Mouse (Mus musculus) brain, adult 2 months (tissue): Measurements from ENCODE around the gene Zbtb44.

ENCODE experiments used
- DNase-seq: peaks from one replicate; pipeline ENCODE4 v3.0.0; 2011; ENCODE audit warnings: low read depth, low spot score

Zbtb44 gene

DNA sequence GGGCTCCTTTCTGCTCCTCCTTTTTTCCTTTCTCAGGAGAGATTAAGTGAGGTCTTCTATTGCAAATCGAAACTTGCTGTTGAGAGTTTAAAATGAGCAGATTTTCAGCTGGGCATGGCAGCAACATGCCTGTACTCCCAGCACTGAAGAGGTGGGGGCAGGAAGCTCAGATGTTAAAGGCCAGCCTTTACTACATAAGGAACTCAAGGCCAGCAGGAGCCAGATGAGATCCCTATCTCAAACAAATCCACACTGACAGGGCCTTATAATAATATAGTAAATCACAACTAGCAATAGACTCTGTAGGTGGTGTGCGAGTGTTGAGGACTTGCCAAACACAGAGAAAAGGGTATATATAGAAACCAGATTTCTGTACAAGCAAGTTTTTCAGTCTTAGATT is 28.3 kb downstream of the Zbtb44 start:
- DNase-seq, result peak; percentile 32

- DNase-seq, result no peak
These were observed 40.3 kb downstream of the Zbtb44 start for GRCm38 (mm10) chr9:31070706-31071105.

GRCm38 (mm10) chr9:31072256-31072655 is 41.8 kb downstream of the Zbtb44 start:
- no peak for DNase-seq

DNA sequence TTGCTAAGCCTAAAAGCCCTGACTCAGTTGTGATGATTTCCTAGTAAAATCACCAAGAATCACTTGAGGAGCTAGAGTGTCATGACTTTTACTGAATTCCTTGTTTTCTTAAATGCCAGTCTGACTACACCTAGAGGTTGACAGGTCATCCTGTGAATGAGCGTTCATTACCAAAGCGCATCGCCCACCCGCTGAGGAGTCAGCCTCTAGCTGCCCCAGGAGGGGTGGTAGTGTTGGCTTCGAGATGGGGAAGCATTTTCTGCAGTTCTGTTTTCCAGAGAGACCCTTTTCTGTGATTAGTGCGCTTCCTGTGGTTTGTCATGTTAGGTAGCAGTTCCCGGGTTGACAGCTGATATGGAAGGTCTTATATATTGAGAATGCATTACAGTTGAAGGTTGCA is 43.4 kb downstream of the Zbtb44 start:
- DNase-seq, result no peak

DNA sequence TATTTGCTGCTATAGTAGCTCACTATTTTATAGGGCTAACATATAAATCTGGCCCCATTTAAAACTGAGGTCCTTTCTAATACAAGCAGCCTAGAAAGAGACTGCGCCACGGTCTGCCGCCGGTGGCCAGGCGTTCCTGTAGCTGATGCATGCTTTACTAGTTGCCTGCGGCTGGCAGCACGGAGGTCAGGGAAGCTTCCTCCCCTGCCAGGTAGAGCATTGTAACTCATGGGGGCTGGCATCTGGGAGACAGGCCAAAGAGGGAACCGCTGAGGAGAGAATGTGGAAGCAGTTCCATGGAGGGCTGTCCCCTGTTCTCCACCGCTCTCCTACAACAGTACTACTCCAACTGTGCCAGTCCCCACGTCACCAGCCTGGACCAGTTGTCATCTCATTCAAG is 44.4 kb downstream of the Zbtb44 start:
- DNase-seq, result no peak

- DNase-seq, result no peak
These were observed 50.3 kb downstream of the Zbtb44 start for GRCm38 (mm10) chr9:31080726-31081125.

DNA sequence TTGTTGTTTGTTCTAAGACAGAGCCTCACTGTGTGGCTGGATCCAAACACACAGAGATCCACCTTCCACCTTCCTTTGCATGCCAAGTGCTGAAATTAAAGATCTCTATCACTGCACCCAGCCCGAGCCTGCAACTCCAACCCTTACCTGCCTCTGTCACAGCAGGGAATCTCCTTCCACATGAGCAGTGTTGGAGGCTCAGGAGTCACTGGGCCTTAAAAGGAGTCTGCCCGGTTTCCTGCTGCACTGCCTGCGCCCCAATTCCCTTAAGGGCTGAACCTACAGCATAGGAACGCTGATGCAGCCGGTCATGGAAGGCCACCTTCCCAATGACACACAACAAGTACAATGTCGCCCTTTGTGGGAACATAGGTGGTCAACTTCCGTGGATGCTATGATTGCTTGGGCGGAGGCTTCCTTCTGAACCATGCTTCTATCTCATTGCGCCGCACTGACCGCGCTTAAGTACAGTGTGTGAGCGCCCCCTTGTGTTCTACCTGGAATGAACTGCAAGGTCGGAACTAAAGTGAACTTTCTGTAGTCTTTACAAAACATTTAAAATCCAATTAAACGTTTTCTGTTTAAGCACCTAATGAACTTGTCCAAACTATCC is 51.7 kb downstream of the Zbtb44 start:
- DNase-seq, result peak; percentile 92

DNA sequence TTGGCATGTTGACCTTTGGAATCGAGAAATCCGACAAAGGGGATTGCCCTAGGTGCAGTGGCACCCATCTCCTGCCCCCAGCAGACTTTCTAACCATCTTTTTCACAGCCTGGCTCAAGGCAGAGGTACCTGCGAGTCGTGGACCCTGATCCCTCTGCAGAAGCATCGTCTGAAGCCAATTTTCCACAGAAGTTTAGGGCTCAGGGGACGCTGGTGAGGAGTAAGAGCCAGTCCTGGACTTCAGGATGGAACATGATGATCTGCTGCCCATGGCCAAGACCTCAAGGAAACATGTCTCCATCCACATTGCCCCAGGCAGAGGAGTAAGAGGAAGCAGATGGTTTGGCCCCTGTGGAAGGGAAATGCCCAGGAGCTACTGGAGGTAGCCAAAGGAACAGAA is 52.3 kb downstream of the Zbtb44 start:
- no peak for DNase-seq

DNA sequence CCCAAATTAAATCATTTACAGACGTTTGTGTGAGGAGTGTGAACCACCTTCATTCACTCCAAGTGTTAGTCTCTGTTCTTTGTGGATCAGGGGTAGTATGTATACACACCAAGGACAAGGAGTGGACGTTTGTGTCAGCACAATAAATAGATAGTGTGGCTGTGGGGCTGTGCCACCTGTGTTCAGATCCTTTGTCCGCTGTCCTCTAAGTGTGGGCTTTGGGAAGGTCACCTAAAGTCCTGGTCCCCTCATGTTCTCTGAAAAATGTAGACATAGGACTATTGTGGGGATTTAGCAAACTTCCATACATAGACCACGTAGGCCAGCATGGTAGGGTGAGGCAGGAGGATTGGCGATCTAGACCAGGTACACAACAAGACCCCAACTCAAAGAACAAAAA is 55.1 kb downstream of the Zbtb44 start:
- no peak for DNase-seq

DNA sequence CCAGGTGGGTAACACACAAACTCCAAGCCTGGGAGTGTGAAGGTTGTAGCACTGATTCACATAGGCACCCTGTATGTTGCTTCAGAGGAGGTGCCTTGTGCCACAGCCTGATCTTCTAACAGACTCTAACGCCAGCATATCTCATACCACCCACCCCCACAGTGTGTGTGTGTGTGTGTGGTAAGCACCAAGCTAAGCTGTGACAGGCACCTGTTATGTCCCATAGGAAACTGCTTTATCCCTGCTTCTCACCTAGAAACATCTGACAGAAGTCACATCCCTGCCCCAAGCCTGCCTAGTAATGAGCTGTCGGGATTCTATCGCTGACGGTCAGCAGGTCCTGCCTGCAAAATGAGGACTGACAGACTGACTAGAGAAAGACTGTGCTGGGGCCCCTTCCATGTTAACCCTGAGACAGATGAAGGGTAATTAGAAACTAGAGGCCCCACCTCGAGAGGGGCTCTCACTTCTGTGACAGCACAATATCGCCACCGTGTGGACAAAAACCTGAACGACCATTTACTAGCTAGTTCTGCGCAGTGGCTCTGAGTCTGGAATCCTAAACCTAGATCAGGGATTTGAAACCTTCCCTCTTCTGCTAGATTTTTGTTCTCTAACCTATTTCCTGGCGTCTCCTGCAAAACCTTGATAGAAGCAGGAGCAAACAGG is 55.8 kb downstream of the Zbtb44 start:
- DNase-seq, result peak; percentile 79

DNA sequence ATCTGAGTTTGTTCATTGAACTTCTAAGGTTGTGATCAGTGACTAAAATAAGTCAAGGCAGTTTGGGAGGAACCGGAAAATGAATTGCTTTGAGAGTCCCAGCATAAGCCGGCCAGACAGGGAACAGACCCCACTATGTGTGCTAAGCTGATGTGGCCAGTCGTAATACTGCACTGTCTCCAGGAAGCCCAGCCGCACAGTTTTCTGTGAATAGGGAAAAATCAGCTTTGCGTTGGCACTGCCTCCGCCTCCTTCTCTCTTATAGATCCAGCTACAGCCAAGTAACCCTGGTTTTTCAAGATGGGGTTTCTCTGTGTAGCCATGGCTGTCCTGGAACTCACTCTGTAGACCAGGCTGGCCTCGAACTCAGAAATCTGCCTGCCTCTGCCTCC is 56.3 kb downstream of the Zbtb44 start:
- no peak for DNase-seq

- DNase-seq, result no peak
These were observed 57.0 kb downstream of the Zbtb44 start for GRCm38 (mm10) chr9:31087466-31087865.

GRCm38 (mm10) chr9:31088116-31088515 is 57.7 kb downstream of the Zbtb44 start:
- no peak for DNase-seq

- DNase-seq, result no peak
These were observed 58.4 kb downstream of the Zbtb44 start for GRCm38 (mm10) chr9:31088883-31089282.

- DNase-seq, result no peak
These were observed 59.1 kb downstream of the Zbtb44 start for GRCm38 (mm10) chr9:31089541-31089940.

- peak; percentile 75 for DNase-seq
These were observed 59.9 kb downstream of the Zbtb44 start for GRCm38 (mm10) chr9:31090081-31091023.

- peak; percentile 66 for DNase-seq
These were observed 60.7 kb downstream of the Zbtb44 start for GRCm38 (mm10) chr9:31091162-31091581.

- no peak for DNase-seq
These were observed 61.8 kb downstream of the Zbtb44 start for GRCm38 (mm10) chr9:31092111-31092832.

DNA sequence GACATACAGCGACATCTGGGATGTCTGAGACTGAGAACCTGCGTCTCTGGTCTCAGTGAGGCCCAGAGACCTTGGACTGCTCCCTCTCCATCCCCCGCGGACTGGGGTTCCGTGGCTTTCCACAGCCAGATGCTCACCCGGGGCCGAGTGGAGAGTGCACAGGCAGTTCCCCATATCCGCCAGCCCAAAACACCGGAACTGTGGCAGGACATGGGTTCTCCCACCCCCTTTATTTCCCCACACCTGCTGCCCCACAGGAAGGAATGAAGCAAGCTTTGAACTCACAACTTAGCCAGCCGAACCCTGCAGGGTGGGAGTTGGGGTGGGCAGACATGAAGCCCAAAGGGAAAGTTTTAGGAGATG is 62.4 kb downstream of the Zbtb44 start:
- no peak for DNase-seq

- DNase-seq, result peak; percentile 72
These were observed 66.9 kb downstream of the Zbtb44 start for GRCm38 (mm10) chr9:31097088-31098082.

- no peak for DNase-seq
These were observed 67.7 kb downstream of the Zbtb44 start for GRCm38 (mm10) chr9:31098118-31098517.
